Mouse (Mus musculus): Measurements from ENCODE around the gene H2-Eb2.

- TF ChIP-seq CTCF (IDR thresholded peaks at IDR 0.05; ENCODE audit: low read depth) (no peak), EP300 (IDR thresholded peaks at IDR 0.05; ENCODE audit: low read depth) (no peak)
These were observed 29.3 kb upstream of the H2-Eb2 start for GRCm38 (mm10) chr17:34295891-34296794.

Measured in heart, postnatal 0 days (tissue).